Mouse (Mus musculus) spleen, postnatal 10 days (tissue): ENCODE measurements around the gene Nceh1.

ENCODE experiments used
- DNase-seq, 2 experiments: peaks; one replicate each; pipeline ENCODE4 v3.0.0; 2021 to 2022; ENCODE audit warnings: low spot score in 2 of 2

Gene Nceh1

GRCm38 (mm10) chr3:27182733-27183600 is at the start of gene Nceh1:
TSS of gene Nceh1 (plus strand) at chr3:27182965.
- peak; percentile 84 to 93 for DNase-seq

- DNase-seq = no peak
Measured at GRCm38 (mm10) chr3:27140101-27140500, 42.7 kb upstream of the Nceh1 start.

GRCm38 (mm10) chr3:27143570-27143969 is 39.2 kb upstream of the Nceh1 start:
- no peak for DNase-seq

GRCm38 (mm10) chr3:27145733-27146132 is 37.0 kb upstream of the Nceh1 start:
- DNase-seq = no peak

GRCm38 (mm10) chr3:27153191-27153671 is 29.5 kb upstream of the Nceh1 start:
- peak in 1 of 2 experiments; percentile 52 for DNase-seq

GRCm38 (mm10) chr3:27153701-27154209 is 29.0 kb upstream of the Nceh1 start, which contains the start of gene Ect2:
TSS of gene Ect2 (minus strand) at chr3:27153878.
- peak; percentile 95 to 98 for DNase-seq

GRCm38 (mm10) chr3:27154280-27154679 is 28.5 kb upstream of the Nceh1 start:
- no peak for DNase-seq

- DNase-seq = no peak
Measured at GRCm38 (mm10) chr3:27155051-27155855, 27.5 kb upstream of the Nceh1 start.

- DNase-seq = no peak
Measured at GRCm38 (mm10) chr3:27155856-27156593, 26.7 kb upstream of the Nceh1 start.

- no peak for DNase-seq
Measured at GRCm38 (mm10) chr3:27156594-27156949, 26.2 kb upstream of the Nceh1 start.

GRCm38 (mm10) chr3:27158910-27159309 is 23.9 kb upstream of the Nceh1 start:
- no peak for DNase-seq

- DNase-seq = no peak
Measured at GRCm38 (mm10) chr3:27161645-27162409, 20.9 kb upstream of the Nceh1 start.

- no peak for DNase-seq
Measured at GRCm38 (mm10) chr3:27162410-27162804, 20.4 kb upstream of the Nceh1 start.

GRCm38 (mm10) chr3:27165481-27166065 is 17.2 kb upstream of the Nceh1 start:
- DNase-seq = no peak

- DNase-seq = no peak
Measured at GRCm38 (mm10) chr3:27170257-27170656, 12.5 kb upstream of the Nceh1 start.

- DNase-seq = no peak
Measured at GRCm38 (mm10) chr3:27179711-27180110, 3.1 kb upstream of the Nceh1 start.

- DNase-seq = peak; percentile 19 to 23
Measured at GRCm38 (mm10) chr3:27183601-27184175, 923 bp downstream of the Nceh1 start.

GRCm38 (mm10) chr3:27188386-27188785 is 5.6 kb downstream of the Nceh1 start:
- no peak for DNase-seq

- DNase-seq = peak in 1 of 2 experiments; percentile 33
Measured at GRCm38 (mm10) chr3:27189320-27190261, 6.8 kb downstream of the Nceh1 start.
